Mouse (Mus musculus): ENCODE measurements around the gene Rab5c. TPM values are rescaled to one million over a fixed set of nuclear protein-coding genes. Genes with fewer than 3 reads are reported as not detected.

Rab5c gene
- total and polyA plus RNA-seq, 3 experiments, result 249 to 263 TPM; not detected in 1

DNA sequence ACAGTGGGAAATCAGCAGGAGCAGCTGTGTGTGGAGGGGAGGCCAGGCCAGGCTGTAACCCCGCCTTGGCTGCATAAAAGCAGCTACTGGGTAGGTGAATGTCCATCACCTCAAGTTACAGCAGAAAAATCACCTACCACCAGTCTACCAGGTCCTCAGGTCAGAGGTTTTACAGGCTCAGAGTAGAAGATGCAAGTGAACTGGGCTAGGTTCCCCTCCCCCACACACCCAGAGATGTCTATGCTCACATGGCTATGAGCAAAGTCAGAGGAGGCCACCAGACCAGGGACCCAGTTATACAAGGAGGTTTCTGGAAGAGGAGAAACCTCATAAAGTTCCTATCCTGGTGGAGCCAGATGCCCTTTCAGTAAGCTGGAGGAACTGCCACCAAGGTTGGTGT lies 67.0 kb downstream of the Rab5c start:
- H3K4me1 ChIP-seq (ENCODE audit: control insufficient read depth in 1 of 2, insufficient read depth in 2 of 2, low read length in 2 of 2), result no peaks in the 10 kb centered on the region
- H3K4me3 ChIP-seq (ENCODE audit: control insufficient read depth in 1 of 2, insufficient read depth in 1 of 2, low read depth in 2 of 2, low read length in 2 of 2), result no peak overlapping the region
- peaks cover 2 to 3% of the 10 kb centered on the region in 2 experiments; a peak in 3 of 4 replicates for H3K27me3 ChIP-seq (ENCODE audit: control insufficient read depth in 1 of 2, insufficient read depth in 2 of 2, low read length in 2 of 2)
- no peak for DNase-seq (ENCODE audit: low read depth, low spot score)
- no peaks in the 10 kb centered on the region for H3K9me3 ChIP-seq (replicated peaks; ENCODE audit: insufficient read depth, low read length)
- no peak overlapping the region for H3K27ac ChIP-seq (ENCODE audit: control insufficient read depth, low read depth, low read length)
- no peaks in the 10 kb centered on the region for H3K79me2 ChIP-seq (ENCODE audit: control insufficient read depth, insufficient read depth, low read length, poor library complexity)
- TF ChIP-seq CTCF (IDR thresholded peaks at IDR 0.05 in 2 of 3, conservative IDR thresholded peaks at IDR 0.05 in 1 of 3; ENCODE audit: control insufficient read depth in 1 of 3, insufficient read depth in 1 of 3, low read depth in 2 of 3, low read length in 3 of 3, poor library complexity in 1 of 3, severe bottlenecking in 1 of 3) (no peak), MYC (IDR thresholded peaks at IDR 0.05; ENCODE audit: low read depth, low read length) (no peak), USF1 (IDR thresholded peaks at IDR 0.05; ENCODE audit: low read depth, low read length) (no peak), TBP (IDR thresholded peaks at IDR 0.05; ENCODE audit: low read depth, low read length) (no peak), NELFE (IDR thresholded peaks at IDR 0.05; ENCODE audit: low read depth, low read length) (no peak), MAX (IDR thresholded peaks at IDR 0.05; ENCODE audit: low read length) (no peak), MXI1 (IDR thresholded peaks at IDR 0.05; ENCODE audit: low read depth, low read length) (no peak), RAD21 (IDR thresholded peaks at IDR 0.05; ENCODE audit: low read depth, low read length) (no peak)
- H3K36me3 ChIP-seq (ENCODE audit: control insufficient read depth in 1 of 2, insufficient read depth in 2 of 2, low read length in 2 of 2), result no peaks in the 10 kb centered on the region
- no peak overlapping the region for H3K9ac ChIP-seq (ENCODE audit: control insufficient read depth, low read depth, low read length, poor library complexity, severe bottlenecking)

Other genes with a start within 250 kb of the Rab5c start
- 220 and 234 TPM in 2 replicates for gene Acly, start 210.2 kb downstream of the Rab5c start, total RNA-seq (2012; rRNA removed)
- 100 to 1,000 TPM in 1 of 2 experiments, not detected in 1; 167 TPM for gene Acly, start 210.2 kb downstream of the Rab5c start, polyA plus RNA-seq (2012; ENCODE audit: insufficient read depth in 1 of 2, insufficient read length in 2 of 2, low read depth in 1 of 2, low replicate concordance in 2 of 2, missing spikeins in 1 of 2)
- 0.23 and 0.46 TPM in 2 replicates for gene Ttc25, start 192.6 kb downstream of the Rab5c start, total RNA-seq (2012; rRNA removed)
- under 1 TPM in 1 of 2 experiments, not detected in 1; 0.92 TPM for gene Ttc25, start 192.6 kb downstream of the Rab5c start, polyA plus RNA-seq (2012; ENCODE audit: insufficient read depth in 1 of 2, insufficient read length in 2 of 2, low read depth in 1 of 2, low replicate concordance in 2 of 2, missing spikeins in 1 of 2)
- gene Cnp, start 163.3 kb downstream of the Rab5c start, total RNA-seq (2012; rRNA removed), result 19.0 and 20.1 TPM in 2 replicates
- gene Cnp, start 163.3 kb downstream of the Rab5c start, polyA plus RNA-seq (2012; ENCODE audit: insufficient read depth in 1 of 2, insufficient read length in 2 of 2, low read depth in 1 of 2, low replicate concordance in 2 of 2, missing spikeins in 1 of 2), result 10 to 100 TPM in 1 of 2 experiments, not detected in 1; 20.8 TPM
- 37.1 and 40.5 TPM in 2 replicates for gene Nkiras2, start 119.0 kb downstream of the Rab5c start, total RNA-seq (2012; rRNA removed)
- 10 to 100 TPM in 1 of 2 experiments, not detected in 1; 49.9 TPM for gene Nkiras2, start 119.0 kb downstream of the Rab5c start, polyA plus RNA-seq (2012; ENCODE audit: insufficient read depth in 1 of 2, insufficient read length in 2 of 2, low read depth in 1 of 2, low replicate concordance in 2 of 2, missing spikeins in 1 of 2)
- gene Dnajc7, start 118.0 kb downstream of the Rab5c start, total RNA-seq (2012; rRNA removed), result 230 and 233 TPM in 2 replicates
- gene Dnajc7, start 118.0 kb downstream of the Rab5c start, polyA plus RNA-seq (2012; ENCODE audit: insufficient read depth in 1 of 2, insufficient read length in 2 of 2, low read depth in 1 of 2, low replicate concordance in 2 of 2, missing spikeins in 1 of 2), result 100 to 1,000 TPM; 346 to 452 TPM
- 0.12 TPM in 1 of 2 replicates, not detected in the other for gene Zfp385c, start 45.8 kb downstream of the Rab5c start, total RNA-seq (2012; rRNA removed)
- under 1 TPM in 1 of 2 experiments, not detected in 1; 0.15 TPM for gene Zfp385c, start 45.8 kb downstream of the Rab5c start, polyA plus RNA-seq (2012; ENCODE audit: insufficient read depth in 1 of 2, insufficient read length in 2 of 2, low read depth in 1 of 2, low replicate concordance in 2 of 2, missing spikeins in 1 of 2)
- 2.9 and 3.6 TPM in 2 replicates for gene Dhx58, start 33.9 kb downstream of the Rab5c start, total RNA-seq (2012; rRNA removed)
- 1 to 10 TPM in 1 of 2 experiments, not detected in 1; 3.9 TPM for gene Dhx58, start 33.9 kb downstream of the Rab5c start, polyA plus RNA-seq (2012; ENCODE audit: insufficient read depth in 1 of 2, insufficient read length in 2 of 2, low read depth in 1 of 2, low replicate concordance in 2 of 2, missing spikeins in 1 of 2)
- gene Kat2a, start 25.8 kb downstream of the Rab5c start, total RNA-seq (2012; rRNA removed), result 57.9 and 59.6 TPM in 2 replicates
- gene Kat2a, start 25.8 kb downstream of the Rab5c start, polyA plus RNA-seq (2012; ENCODE audit: insufficient read depth in 1 of 2, insufficient read length in 2 of 2, low read depth in 1 of 2, low replicate concordance in 2 of 2, missing spikeins in 1 of 2), result 100 to 1,000 TPM in 1 of 2 experiments, 10 to 100 TPM in 1; 63.7 to 143 TPM
- gene Hspb9, start 24.4 kb downstream of the Rab5c start, total RNA-seq (2012; rRNA removed), result 0.49 and 0.73 TPM in 2 replicates
- gene Hspb9, start 24.4 kb downstream of the Rab5c start, polyA plus RNA-seq (2012; ENCODE audit: insufficient read depth in 1 of 2, insufficient read length in 2 of 2, low read depth in 1 of 2, low replicate concordance in 2 of 2, missing spikeins in 1 of 2), result 1 to 10 TPM in 1 of 2 experiments, not detected in 1; 2.1 TPM
- gene Kcnh4, start 21.7 kb upstream of the Rab5c start, total RNA-seq (2012; rRNA removed), result 0.07 and 0.08 TPM in 2 replicates
- gene Kcnh4, start 21.7 kb upstream of the Rab5c start, polyA plus RNA-seq (2012; ENCODE audit: insufficient read depth in 1 of 2, insufficient read length in 2 of 2, low read depth in 1 of 2, low replicate concordance in 2 of 2, missing spikeins in 1 of 2), result under 1 TPM in 1 of 2 experiments, not detected in 1; 0.04 TPM
- not detected in 2 replicates for gene Hcrt, start 24.7 kb upstream of the Rab5c start, total RNA-seq (2012; rRNA removed)
- not detected for gene Hcrt, start 24.7 kb upstream of the Rab5c start, polyA plus RNA-seq (2012; ENCODE audit: insufficient read depth in 1 of 2, insufficient read length in 2 of 2, low read depth in 1 of 2, low replicate concordance in 2 of 2, missing spikeins in 1 of 2)
- gene Ghdc, start 32.7 kb upstream of the Rab5c start, total RNA-seq (2012; rRNA removed), result 5.7 and 7.1 TPM in 2 replicates
- gene Ghdc, start 32.7 kb upstream of the Rab5c start, polyA plus RNA-seq (2012; ENCODE audit: insufficient read depth in 1 of 2, insufficient read length in 2 of 2, low read depth in 1 of 2, low replicate concordance in 2 of 2, missing spikeins in 1 of 2), result 1 to 10 TPM in 1 of 2 experiments, not detected in 1; 9.2 TPM
- gene Stat5b, start 112.5 kb upstream of the Rab5c start, total RNA-seq (2012; rRNA removed), result 28.7 and 29.3 TPM in 2 replicates
- 10 to 100 TPM; 32.3 to 37.0 TPM for gene Stat5b, start 112.5 kb upstream of the Rab5c start, polyA plus RNA-seq (2012; ENCODE audit: insufficient read depth in 1 of 2, insufficient read length in 2 of 2, low read depth in 1 of 2, low replicate concordance in 2 of 2, missing spikeins in 1 of 2)
- gene Stat5a, start 121.1 kb upstream of the Rab5c start, total RNA-seq (2012; rRNA removed), result 54.2 and 59.0 TPM in 2 replicates
- gene Stat5a, start 121.1 kb upstream of the Rab5c start, polyA plus RNA-seq (2012; ENCODE audit: insufficient read depth in 1 of 2, insufficient read length in 2 of 2, low read depth in 1 of 2, low replicate concordance in 2 of 2, missing spikeins in 1 of 2), result 10 to 100 TPM in 1 of 2 experiments, not detected in 1; 86.8 TPM
- gene Stat3, start 201.3 kb upstream of the Rab5c start, total RNA-seq (2012; rRNA removed), result 25.7 and 31.1 TPM in 2 replicates
- gene Stat3, start 201.3 kb upstream of the Rab5c start, polyA plus RNA-seq (2012; ENCODE audit: insufficient read depth in 1 of 2, insufficient read length in 2 of 2, low read depth in 1 of 2, low replicate concordance in 2 of 2, missing spikeins in 1 of 2), result 100 to 1,000 TPM in 1 of 2 experiments, 10 to 100 TPM in 1; 64.7 to 249 TPM
- gene Cavin1, start 232.7 kb upstream of the Rab5c start, total RNA-seq (2012; rRNA removed), result 2.9 and 3.4 TPM in 2 replicates
- gene Cavin1, start 232.7 kb upstream of the Rab5c start, polyA plus RNA-seq (2012; ENCODE audit: insufficient read depth in 1 of 2, insufficient read length in 2 of 2, low read depth in 1 of 2, low replicate concordance in 2 of 2, missing spikeins in 1 of 2), result 1 to 10 TPM in 1 of 2 experiments, not detected in 1; 9.0 TPM